Comparison of ENCODE assay signal across 14 mouse cellular contexts in the genomic region with DNA sequence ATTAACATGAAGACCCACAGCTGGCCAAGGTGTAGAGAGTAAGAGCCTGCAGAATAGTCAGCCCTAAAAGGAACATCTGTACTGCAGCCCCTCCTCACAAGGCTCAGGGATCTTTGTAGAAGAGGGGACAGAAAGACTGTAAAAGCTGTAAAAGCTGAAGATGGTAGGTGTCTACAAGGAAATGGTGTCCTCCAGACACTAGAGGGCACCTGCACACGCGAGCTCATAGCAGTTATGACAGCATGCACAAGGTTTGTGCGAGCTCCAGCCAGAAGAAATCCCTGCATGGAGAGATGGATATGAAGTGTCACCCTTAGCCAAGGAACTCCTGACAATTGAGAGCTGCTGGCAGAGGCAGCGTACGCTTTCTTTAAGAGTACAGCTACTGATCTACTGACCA. TPM values are rescaled to one million over a fixed set of nuclear protein-coding genes. Genes with fewer than 3 reads are reported as not detected.
DNase-seq lines count a peak whose midpoint lies in the region; ATAC-seq and TF ChIP-seq lines count a peak whose summit lies in the region.
"Had no signal": no experiment of that assay in that cellular context is flagged by ENCODE, and none has a peak within 500 bp of the region (broad histone marks: within the 10 kb centered on the region; RNA-seq: fewer than 3 reads in every experiment).

No protein-coding gene starts in this region.

- ATAC-seq in liver, embryonic 11.5 days (replicated peaks; ENCODE audit: low FRiP score) = no peak
- no peak for ATAC-seq in inflammation-experienced regulatory T-cells, adult 6 months
- ATAC-seq: activated CD4-positive, CD25-positive, alpha-beta regulatory T cell, adult 4 months; midbrain, embryonic 13.5 days had no signal

- peak; percentile 9 for DNase-seq in embryo, embryonic 11 days
- no peak for DNase-seq in embryo, embryonic 10.5 days (ENCODE audit: low spot score)
- peak; percentile 3 for DNase-seq in liver
- no peak for DNase-seq in liver, embryonic 11.5 days (ENCODE audit: low spot score)
- peak; percentile 17 for DNase-seq in A20 (ENCODE audit: low read depth, low spot score)
- no peak for DNase-seq in cerebellum, adult 11-12 months
- DNase-seq: cerebellum, postnatal 36 days; kidney, adult 9 months; right cerebral cortex, postnatal 25 days had no signal

- peak; percentile 45; the same call in 1 of the 2 replicates for TF ChIP-seq CTCF in embryonic fibroblast, embryonic 13.5 days (IDR thresholded peaks at IDR 0.05; ENCODE audit: borderline replicate concordance, insufficient read depth, low read length)

- WGBS in liver, embryonic 11.5 days = 55% methylated on average over 5 of the region's 5 CpGs

- no peak overlapping the region for H3K27ac ChIP-seq in liver, embryonic 11.5 days (ENCODE audit: low read depth, low read length)
- no peak overlapping the region for H3K27ac ChIP-seq in embryonic fibroblast, embryonic 13.5 days (ENCODE audit: insufficient read depth, low read length)
- H3K27ac ChIP-seq: midbrain, embryonic 13.5 days; neural tube, embryonic 15.5 days had no signal

- H3K4me2 ChIP-seq in liver, embryonic 11.5 days = no peak overlapping the region
- H3K4me2 ChIP-seq: midbrain, embryonic 13.5 days; neural tube, embryonic 15.5 days had no signal

- no peak overlapping the region for H3K4me3 ChIP-seq in liver, embryonic 11.5 days (ENCODE audit: low read depth, low read length)
- H3K4me3 ChIP-seq in embryonic fibroblast, embryonic 13.5 days (ENCODE audit: insufficient read depth, low read length) = no peak overlapping the region
- H3K4me3 ChIP-seq: midbrain, embryonic 13.5 days; neural tube, embryonic 15.5 days had no signal

- H3K9me3 ChIP-seq in liver, embryonic 11.5 days (ENCODE audit: control insufficient read depth, low read length) = no peaks in the 10 kb centered on the region
- H3K9me3 ChIP-seq: midbrain, embryonic 13.5 days; neural tube, embryonic 15.5 days had no signal

- H3K4me1 ChIP-seq in liver, embryonic 11.5 days (replicated peaks; ENCODE audit: control insufficient read depth, insufficient read depth, low read length) = no peaks in the 10 kb centered on the region
- H3K4me1 ChIP-seq in embryonic fibroblast, embryonic 13.5 days (ENCODE audit: control insufficient read depth, insufficient read depth, low read length) = no peaks in the 10 kb centered on the region
- H3K4me1 ChIP-seq: midbrain, embryonic 13.5 days; neural tube, embryonic 15.5 days had no signal

- no peak overlapping the region for H3K9ac ChIP-seq in liver, embryonic 11.5 days (ENCODE audit: low read depth, low read length)
- H3K9ac ChIP-seq: midbrain, embryonic 13.5 days; neural tube, embryonic 15.5 days had no signal

- TF ChIP-seq POLR2A in embryonic fibroblast, embryonic 13.5 days (IDR thresholded peaks at IDR 0.05; ENCODE audit: low read depth, low read length) = no peak

- no peaks in the 10 kb centered on the region for H3K36me3 ChIP-seq in liver, embryonic 11.5 days (ENCODE audit: control insufficient read depth, insufficient read depth, low read length)
- H3K36me3 ChIP-seq: midbrain, embryonic 13.5 days; neural tube, embryonic 15.5 days had no signal

- no peaks in the 10 kb centered on the region for H3K27me3 ChIP-seq in liver, embryonic 11.5 days (replicated peaks; ENCODE audit: control insufficient read depth, insufficient read depth, low read length)
- H3K27me3 ChIP-seq: midbrain, embryonic 13.5 days; neural tube, embryonic 15.5 days had no signal

RNA-seq across cellular contexts. Expression of gene Gnl3l, which starts 56.4 kb away (rescaled TPM):
- 32.6 and 32.9 TPM in 2 replicates for polyA plus RNA-seq in liver, embryonic 11.5 days (2014; fragmentation: Nextera tagmentation; extraction: Ambion mirVana)
- 55.1 and 58.2 TPM in 2 replicates for polyA plus RNA-seq in embryonic fibroblast, embryonic 13.5 days (2011; ENCODE audit: insufficient read length, low read depth, missing spikeins)
- 10 to 100 TPM; 24.4 to 27.4 (median 25.1) TPM for polyA plus RNA-seq in inflammation-experienced regulatory T-cells, adult 6 months (2017; shearing (Covaris generic))

Comparison
In these comparisons a context has a peak if more than half of its experiments do, and no peak if none do; other contexts are left out.
1. DNase-seq: peak in embryo, embryonic 11 days (single experiment), liver (single experiment) and A20 (single experiment); none in embryo, embryonic 10.5 days (single experiment), liver, embryonic 11.5 days (single experiment) and cerebellum, adult 11-12 months (single experiment).